Mouse (Mus musculus) WW6 (cell line): ENCODE results near the gene Znrf1.

Source experiments
- DNase-seq: peaks from one replicate; pipeline ENCODE4 v3.0.0-alpha.2; 2013; ENCODE audit warnings: low read depth, low spot score

Znrf1 gene

GRCm38 (mm10) chr8:111596485-111596821 is 60.6 kb downstream of the Znrf1 start:
- DNase-seq: no peak

GRCm38 (mm10) chr8:111597310-111597709 is 61.4 kb downstream of the Znrf1 start:
- DNase-seq: no peak

GRCm38 (mm10) chr8:111599707-111600444 is 64.0 kb downstream of the Znrf1 start:
- no peak for DNase-seq

- DNase-seq: no peak
Observed at GRCm38 (mm10) chr8:111602050-111602449, 66.2 kb downstream of the Znrf1 start.

- no peak for DNase-seq
Observed at GRCm38 (mm10) chr8:111604986-111605385, 69.1 kb downstream of the Znrf1 start.

- DNase-seq: no peak
Observed at GRCm38 (mm10) chr8:111606961-111607360, 71.1 kb downstream of the Znrf1 start.

GRCm38 (mm10) chr8:111607414-111607813 is 71.5 kb downstream of the Znrf1 start:
- no peak for DNase-seq

GRCm38 (mm10) chr8:111613181-111613580 is 77.3 kb downstream of the Znrf1 start:
- peak; percentile 82 for DNase-seq

GRCm38 (mm10) chr8:111614786-111615701 is 79.1 kb downstream of the Znrf1 start:
- no peak for DNase-seq

GRCm38 (mm10) chr8:111617812-111618211 is 81.9 kb downstream of the Znrf1 start:
- no peak for DNase-seq

GRCm38 (mm10) chr8:111618273-111618672 is 82.4 kb downstream of the Znrf1 start:
- no peak for DNase-seq

GRCm38 (mm10) chr8:111619936-111620335 is 84.0 kb downstream of the Znrf1 start:
- no peak for DNase-seq

GRCm38 (mm10) chr8:111622104-111622503 is 86.2 kb downstream of the Znrf1 start:
- DNase-seq: no peak

GRCm38 (mm10) chr8:111622553-111622952 is 86.7 kb downstream of the Znrf1 start:
- no peak for DNase-seq

- DNase-seq: no peak
Observed at GRCm38 (mm10) chr8:111624081-111624852, 88.4 kb downstream of the Znrf1 start.

GRCm38 (mm10) chr8:111624853-111625221 is 88.9 kb downstream of the Znrf1 start:
- no peak for DNase-seq

GRCm38 (mm10) chr8:111625694-111626527 is 90.0 kb downstream of the Znrf1 start:
- DNase-seq: peak; percentile 74

- no peak for DNase-seq
Observed at GRCm38 (mm10) chr8:111626528-111626820, 90.6 kb downstream of the Znrf1 start.

GRCm38 (mm10) chr8:111626933-111627332 is 91.0 kb downstream of the Znrf1 start:
- DNase-seq: no peak

- DNase-seq: no peak
Observed at GRCm38 (mm10) chr8:111627923-111628322, 92.0 kb downstream of the Znrf1 start.

GRCm38 (mm10) chr8:111628401-111628800 is 92.5 kb downstream of the Znrf1 start:
- DNase-seq: no peak
